Mouse (Mus musculus) cortical plate, adult 2 months (tissue): ENCODE measurements at regions not wholly inside any gene's neighbourhood (a gene's known extent, or its start where the extent isn't known, plus 50 kb on each side); places are given as distances from the start of the nearest gene placed in this dataset.

Experiments used
- CTCF ChIP-seq: fragments of 200-500 bp; IDR thresholded peaks from 2 replicates; pipeline ENCODE4 v1.5.1; 2011; ENCODE audit warnings: mild to moderate bottlenecking, control low read depth, low read length; ENCODE audit not compliant: insufficient read depth; ENCODE audit errors: extremely low read depth
- POLR2A ChIP-seq: fragments of 200-500 bp; IDR thresholded peaks from 2 replicates; pipeline ENCODE4 v1.6.1; 2011; ENCODE audit warnings: mild to moderate bottlenecking, low read length, control low read depth; ENCODE audit not compliant: insufficient read depth; ENCODE audit errors: extremely low read depth

DNA sequence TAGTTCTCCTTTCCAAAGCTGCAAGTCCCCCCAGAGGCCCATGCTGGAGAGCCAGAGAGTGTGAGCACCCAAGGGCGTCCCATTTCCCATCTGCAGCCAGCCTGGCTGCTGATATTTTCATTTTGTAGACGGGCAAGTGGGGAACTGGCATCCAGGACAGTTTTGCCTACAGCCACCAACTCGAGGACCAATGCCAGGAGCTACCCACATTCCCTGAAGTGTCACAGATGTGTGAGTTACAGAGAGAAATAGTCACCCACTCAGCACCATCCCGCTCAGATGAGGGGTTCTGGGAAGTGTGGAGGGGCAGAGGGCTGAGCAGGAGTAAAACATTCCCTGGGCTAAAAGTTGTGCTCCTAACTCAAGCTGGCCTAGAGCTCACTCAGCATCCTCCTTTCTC, 472.6 kb upstream of the Zmiz1 start:
- TF ChIP-seq CTCF: no peak
- TF ChIP-seq POLR2A: no peak
